Mouse (Mus musculus): ENCODE measurements around the gene Rab32. TPM values are rescaled to one million over a fixed set of nuclear protein-coding genes. Genes with fewer than 3 reads are reported as not detected.

Rab32 gene
- polyA plus RNA-seq, 1 experiment from 2014 or later = 3.3 TPM

DNA sequence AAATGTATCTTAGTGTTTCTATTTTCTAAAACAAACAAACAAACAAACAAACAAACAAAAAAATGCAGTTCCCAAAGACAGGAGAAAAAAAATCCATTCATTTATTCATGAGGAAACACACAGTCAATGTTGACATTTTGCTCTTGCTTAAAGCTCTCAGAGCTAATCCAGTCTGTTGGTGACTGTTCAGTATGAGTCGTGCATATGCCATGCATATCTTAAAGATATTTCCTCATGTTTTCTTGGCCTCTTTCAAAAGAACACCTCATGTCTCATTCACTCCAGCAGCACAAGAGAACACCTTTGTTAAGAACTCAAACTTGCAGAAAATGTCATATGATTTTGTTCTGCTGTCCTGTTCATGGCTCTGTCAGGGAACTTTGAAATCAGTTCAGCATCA, 7.9 kb downstream of the Rab32 start:
- no peaks in the 10 kb centered on the region for H3K36me3 ChIP-seq (ENCODE audit: control insufficient read depth, insufficient read depth, low read length)
- H3K4me3 ChIP-seq (ENCODE audit: low read depth, low read length) = no peak overlapping the region
- ATAC-seq = no peak
- WGBS = 66% methylated on average over 1 of the region's 1 CpGs
- no peak overlapping the region for H3K9ac ChIP-seq (ENCODE audit: low read depth, low read length)
- no peaks in the 10 kb centered on the region for H3K4me1 ChIP-seq (ENCODE audit: control insufficient read depth, insufficient read depth, low read length)
- H3K27me3 ChIP-seq (ENCODE audit: control insufficient read depth, insufficient read depth, low read depth, low read length) = no peaks in the 10 kb centered on the region
- no peaks in the 10 kb centered on the region for H3K9me3 ChIP-seq (replicated peaks; ENCODE audit: control insufficient read depth, low read length, poor library complexity, severe bottlenecking)
- H3K27ac ChIP-seq (ENCODE audit: low read length) = no peak overlapping the region
- no peak overlapping the region for H3K4me2 ChIP-seq (ENCODE audit: low read length)

DNA sequence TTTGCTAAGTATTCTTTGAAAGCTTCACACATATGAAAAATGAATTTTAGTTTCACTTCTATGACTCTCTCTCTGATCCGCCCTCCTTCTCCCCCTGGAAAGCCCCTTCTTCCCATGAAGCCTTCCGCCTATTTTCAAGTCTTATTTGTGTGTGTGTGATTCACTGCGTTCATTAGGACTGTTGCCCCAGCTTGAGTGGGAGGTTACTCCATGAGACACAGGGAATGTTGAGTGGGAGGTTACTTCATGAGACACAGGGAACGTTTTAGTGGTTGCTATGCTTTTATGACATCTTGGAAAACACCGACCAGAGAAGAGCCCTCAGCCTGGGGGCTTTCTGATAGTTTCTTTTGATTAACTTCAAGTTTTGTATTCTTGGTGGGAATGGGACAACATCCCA, 11.4 kb downstream of the Rab32 start:
- H3K4me3 ChIP-seq (ENCODE audit: low read depth, low read length) = no peak overlapping the region
- H3K4me2 ChIP-seq (ENCODE audit: low read length) = no peak overlapping the region
- no peaks in the 10 kb centered on the region for H3K9me3 ChIP-seq (replicated peaks; ENCODE audit: control insufficient read depth, low read length, poor library complexity, severe bottlenecking)
- no peak for ATAC-seq
- no peaks in the 10 kb centered on the region for H3K4me1 ChIP-seq (ENCODE audit: control insufficient read depth, insufficient read depth, low read length)
- 86% methylated on average over 5 of the region's 5 CpGs for WGBS
- H3K27ac ChIP-seq (ENCODE audit: low read length) = no peak overlapping the region
- no peaks in the 10 kb centered on the region for H3K27me3 ChIP-seq (ENCODE audit: control insufficient read depth, insufficient read depth, low read depth, low read length)
- H3K36me3 ChIP-seq (ENCODE audit: control insufficient read depth, insufficient read depth, low read length) = no peaks in the 10 kb centered on the region
- H3K9ac ChIP-seq (ENCODE audit: low read depth, low read length) = no peak overlapping the region

DNA sequence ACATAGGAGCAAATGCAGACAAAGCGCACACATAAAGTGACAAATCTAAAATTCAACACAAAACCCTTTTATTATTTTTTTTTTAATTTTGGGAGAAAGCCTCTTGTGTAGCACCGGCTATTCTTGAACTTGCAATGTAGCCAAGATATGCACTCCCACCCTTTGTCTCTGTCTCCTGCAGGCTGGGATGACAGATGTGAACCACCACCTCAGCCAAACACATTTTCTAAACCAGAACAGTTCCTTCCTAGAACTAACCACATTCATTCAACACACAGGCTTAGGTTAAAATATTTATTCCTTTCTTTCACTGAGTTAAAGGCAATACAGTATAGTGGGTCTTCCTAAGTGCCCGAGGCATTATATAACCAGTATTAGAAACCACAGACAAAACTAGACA, 13.1 kb downstream of the Rab32 start:
- WGBS = 93% methylated on average over 3 of the region's 3 CpGs
- no peaks in the 10 kb centered on the region for H3K4me1 ChIP-seq (ENCODE audit: control insufficient read depth, insufficient read depth, low read length)

More for the DNA sequence above, 13.1 kb downstream of the Rab32 start:
- Histone ChIP-seq H3K27ac (ENCODE audit: low read length) (no peak overlapping the region), H3K36me3 (ENCODE audit: control insufficient read depth, insufficient read depth, low read length) (no peaks in the 10 kb centered on the region), H3K9me3 (replicated peaks; ENCODE audit: control insufficient read depth, low read length, poor library complexity, severe bottlenecking) (no peaks in the 10 kb centered on the region), H3K4me3 (ENCODE audit: low read depth, low read length) (no peak overlapping the region), H3K4me2 (ENCODE audit: low read length) (no peak overlapping the region), H3K27me3 (ENCODE audit: control insufficient read depth, insufficient read depth, low read depth, low read length) (no peaks in the 10 kb centered on the region), H3K9ac (ENCODE audit: low read depth, low read length) (no peak overlapping the region)
- no peak for ATAC-seq

Other genes starting within 250 kb of the Rab32 start
- 0.23 and 0.37 TPM in 2 replicates for gene Adgb, start 85.9 kb downstream of the Rab32 start, polyA plus RNA-seq (2015; fragmentation: Nextera tagmentation; extraction: Ambion mirVana)
- not detected in 2 replicates for gene Gm10944, start 123.1 kb upstream of the Rab32 start, polyA plus RNA-seq (2015; fragmentation: Nextera tagmentation; extraction: Ambion mirVana)

Measured in midbrain, embryonic 16.5 days (tissue).